Mouse (Mus musculus) left cerebral cortex, adult 9 months (tissue): ENCODE data around the gene Prf1.

Source experiments
- DNase-seq, 2 experiments: peaks; one replicate each; pipeline ENCODE4 v3.0.0; 2022; ENCODE audit warnings: low spot score in 2 of 2

Gene Prf1

GRCm38 (mm10) chr10:61337665-61338064, 40.0 kb downstream of the Prf1 start:
- peak in 1 of 2 experiments; percentile 37 for DNase-seq

GRCm38 (mm10) chr10:61339216-61339615, 41.6 kb downstream of the Prf1 start:
- no peak for DNase-seq

GRCm38 (mm10) chr10:61340247-61340646, 42.6 kb downstream of the Prf1 start:
- no peak for DNase-seq

- no peak for DNase-seq
Measured at GRCm38 (mm10) chr10:61341045-61341444, 43.4 kb downstream of the Prf1 start.

GRCm38 (mm10) chr10:61341557-61341956, 43.9 kb downstream of the Prf1 start:
- DNase-seq, result peak in 1 of 2 experiments; percentile 71

GRCm38 (mm10) chr10:61342750-61343149, 45.1 kb downstream of the Prf1 start:
- DNase-seq, result no peak

GRCm38 (mm10) chr10:61343950-61344349, 46.3 kb downstream of the Prf1 start:
- DNase-seq, result peak in 1 of 2 experiments; percentile 50

GRCm38 (mm10) chr10:61345179-61345578, 47.5 kb downstream of the Prf1 start:
- DNase-seq, result no peak

GRCm38 (mm10) chr10:61346374-61346773, 48.7 kb downstream of the Prf1 start:
- DNase-seq, result no peak

- no peak for DNase-seq
Measured at GRCm38 (mm10) chr10:61351216-61351615, 53.6 kb downstream of the Prf1 start.
